Mouse (Mus musculus): ENCODE measurements around the gene Lig4. TPM values are rescaled to one million over a fixed set of nuclear protein-coding genes. Genes with fewer than 3 reads are reported as not detected.

Lig4 gene
- total RNA-seq, 2 experiments from 2014 or later, result 5.9 to 6.5 TPM

DNA sequence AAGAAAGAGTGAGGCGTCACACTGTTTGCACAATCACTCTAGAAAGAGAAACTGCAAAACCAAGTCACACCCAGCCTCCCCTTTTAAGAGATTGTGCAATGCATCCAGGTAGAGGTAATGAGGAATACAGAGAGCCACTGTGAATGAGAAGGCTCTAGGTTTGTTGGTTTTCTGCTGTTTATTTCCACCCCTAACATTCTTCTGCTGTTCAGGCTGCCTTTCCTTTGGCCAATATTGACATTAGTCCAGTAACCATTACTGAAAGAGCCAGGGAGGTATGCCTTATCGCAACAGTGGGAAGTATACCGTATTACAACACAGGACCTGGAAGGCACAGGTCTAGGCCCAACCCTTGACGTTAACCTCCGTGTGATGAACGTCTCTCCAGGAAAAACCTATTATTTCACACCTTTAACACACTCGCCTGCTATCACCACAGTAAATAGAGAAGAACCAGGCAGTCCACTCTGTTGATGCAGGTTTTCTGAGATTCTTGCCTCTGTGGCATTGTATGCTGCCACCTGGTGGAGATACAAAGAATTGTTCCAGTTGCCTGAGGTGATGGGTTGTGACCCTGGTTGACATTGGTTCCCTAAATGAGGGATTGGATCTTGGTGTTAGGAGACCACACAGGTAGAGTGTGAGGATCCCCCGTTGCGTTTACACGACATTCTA lies 42.5 kb downstream of the Lig4 start:
- intact Hi-C loops (cut with DNase I), result loop anchor here (5.0 kb wide), 1 partner anchor 588 kb away; no protein-coding TSS in a partner anchor
- peak; percentile 32 to 57 for DNase-seq

DNA sequence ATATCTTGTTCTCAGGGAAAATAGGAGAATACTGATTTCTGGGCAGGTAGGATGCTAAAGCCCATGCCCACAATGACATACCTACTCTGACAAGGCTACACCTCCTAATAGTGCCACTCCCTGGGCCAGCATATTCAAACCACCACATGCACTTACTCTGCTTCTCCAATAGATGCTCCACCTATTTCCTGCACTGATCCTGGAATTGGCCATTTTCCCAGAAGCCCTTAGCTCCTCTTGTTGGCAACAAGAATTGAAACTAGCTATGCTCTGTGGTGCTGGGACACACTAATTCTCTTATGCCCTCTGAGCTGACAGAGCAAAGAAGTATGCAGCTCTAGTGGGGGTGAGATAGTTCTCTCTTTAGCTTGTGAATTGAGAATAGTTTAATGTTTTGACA lies 44.8 kb downstream of the Lig4 start:
- peak in 1 of 2 experiments; percentile 16 for DNase-seq
- intact Hi-C loops (cut with DNase I), result no loop called here

GRCm38 (mm10) chr8:9929746-9930445 lies 47.6 kb downstream of the Lig4 start:
- DNase-seq, result no peak

More at GRCm38 (mm10) chr8:9929746-9930445, 47.6 kb downstream of the Lig4 start:
- intact Hi-C loops (cut with DNase I), result no loop called here

Other genes with a start within 250 kb of the Lig4 start
- not detected for gene Fam155a, start 206.5 kb downstream of the Lig4 start, total RNA-seq (2021)
- not detected for gene Gm10217, start 113.4 kb downstream of the Lig4 start, total RNA-seq (2021)
- 10 to 100 TPM; 19.7 to 20.0 TPM for gene Abhd13, start within 50 bp of the Lig4 start, total RNA-seq (2021)
- gene Tnfsf13b, start 28.8 kb upstream of the Lig4 start, total RNA-seq (2021), result 1 to 10 TPM; 3.9 to 6.4 TPM
- 1 to 10 TPM; 7.6 to 8.0 TPM for gene Myo16, start 176.2 kb upstream of the Lig4 start, total RNA-seq (2021)

All from heart, postnatal 10 days (tissue).